Mouse (Mus musculus) midbrain, postnatal 0 days (tissue): ENCODE measurements at regions not wholly inside any gene's neighbourhood (a gene's known extent, or its start where the extent isn't known, plus 50 kb on each side); places are given as distances from the start of the nearest gene placed in this dataset.

Experiments used
- ATAC-seq: fragments of 200-750 bp; cut with Nextera tagmentation; 2 replicates; pipeline ENCODE4 v1.8.0; 2017; ENCODE audit warnings: moderate number of reproducible peaks, mild to moderate bottlenecking, moderate TSS enrichment, moderate library complexity; ENCODE audit not compliant: low FRiP score
- DNase-seq: peaks from one replicate; pipeline ENCODE4 v3.0.0-alpha.2; 2015; ENCODE audit warnings: low spot score
- H3K27ac ChIP-seq: fragments of 300-500 bp; sonication (generic); 2 replicates; pipeline ENCODE4 v1.5.1; 2014; ENCODE audit warnings: low read depth, mild to moderate bottlenecking, low read length, mixed read lengths
- H3K27me3 ChIP-seq: fragments of 300-500 bp; sonication (generic); 2 replicates; pipeline ENCODE4 v1.6.1; 2014; ENCODE audit warnings: low read length, control low read depth, mixed read lengths; ENCODE audit not compliant: insufficient read depth
- H3K36me3 ChIP-seq: fragments of 300-500 bp; sonication (generic); 2 replicates; pipeline ENCODE4 v1.6.1; 2014; ENCODE audit warnings: low read length, control low read depth, mixed read lengths; ENCODE audit not compliant: insufficient read depth
- H3K4me1 ChIP-seq: fragments of 300-500 bp; sonication (generic); 2 replicates; pipeline ENCODE4 v1.6.1; 2014; ENCODE audit warnings: mild to moderate bottlenecking, control low read depth, antibody characterized with exemption, low read length, mixed read lengths; ENCODE audit not compliant: insufficient read depth
- H3K4me2 ChIP-seq: fragments of 300-500 bp; sonication (generic); 2 replicates; pipeline ENCODE4 v1.6.1; 2014; ENCODE audit warnings: low read depth, mild to moderate bottlenecking, low read length, mixed read lengths; ENCODE audit not compliant: poor library complexity, severe bottlenecking
- H3K4me3 ChIP-seq: fragments of 300-500 bp; sonication (generic); 2 replicates; pipeline ENCODE4 v1.5.1; 2014; ENCODE audit warnings: low read depth, mild to moderate bottlenecking, low read length, moderate library complexity
- H3K9ac ChIP-seq: fragments of 300-500 bp; sonication (generic); replicated peaks from 2 replicates; pipeline ENCODE4 v1.6.1; 2014; ENCODE audit warnings: mild to moderate bottlenecking, low read length, moderate library complexity, mixed read lengths; ENCODE audit not compliant: poor library complexity, severe bottlenecking
- H3K9me3 ChIP-seq: fragments of 300-500 bp; sonication (generic); 2 replicates; pipeline ENCODE4 v1.6.1; 2016; ENCODE audit warnings: low read length, control low read depth
- CTCF ChIP-seq: IDR thresholded peaks from 2 replicates; pipeline ENCODE4 v1.5.1; 2016; ENCODE audit warnings: antibody characterized with exemption, mild to moderate bottlenecking
- WGBS: fragments of 180-500 bp; shearing (Covaris S2); extraction: QIAGEN DNeasy Blood & Tissue Kit; methylation state at CpG from one replicate; pipeline ENCODE4 v1.1.7; 2014; 5-methylcytosine and 5-hydroxymethylcytosine counted together

GRCm38 (mm10) chr2:137574845-137575449 lies 458.5 kb upstream of the Jag1 start:
- no peaks in the 10 kb centered on the region for H3K4me1 ChIP-seq
- no peak for TF ChIP-seq CTCF
- WGBS: 60% methylated on average over 4 of the region's 4 CpGs
- H3K9me3 ChIP-seq: no peaks in the 10 kb centered on the region
- no peak overlapping the region for H3K27ac ChIP-seq
- no peak overlapping the region for H3K4me3 ChIP-seq
- peak; percentile 22 for DNase-seq
- no peaks in the 10 kb centered on the region for H3K27me3 ChIP-seq
- no peak overlapping the region for H3K4me2 ChIP-seq
- H3K36me3 ChIP-seq: no peaks in the 10 kb centered on the region
- no peak overlapping the region for H3K9ac ChIP-seq
- ATAC-seq: no peak

- H3K4me2 ChIP-seq: no peak overlapping the region
Measured at GRCm38 (mm10) chr2:137571146-137571545, 454.7 kb upstream of the Jag1 start.

GRCm38 (mm10) chr2:137566619-137567018 lies 450.2 kb upstream of the Jag1 start:
- 95% methylated on average over 3 of the region's 3 CpGs for WGBS
- Histone ChIP-seq H3K4me3 (no peak overlapping the region), H3K9me3 (no peaks in the 10 kb centered on the region), H3K36me3 (no peaks in the 10 kb centered on the region), H3K4me1 (no peaks in the 10 kb centered on the region), H3K4me2 (no peak overlapping the region), H3K9ac (no peak overlapping the region), H3K27ac (no peak overlapping the region), H3K27me3 (no peaks in the 10 kb centered on the region)
- TF ChIP-seq CTCF: no peak
- DNase-seq (no peak), ATAC-seq (no peak)

More at GRCm38 (mm10) chr2:137571146-137571545, 454.7 kb upstream of the Jag1 start:
- TF ChIP-seq CTCF: no peak
- Histone ChIP-seq H3K36me3 (no peaks in the 10 kb centered on the region), H3K9me3 (no peaks in the 10 kb centered on the region), H3K9ac (no peak overlapping the region), H3K4me1 (no peaks in the 10 kb centered on the region), H3K27ac (no peak overlapping the region), H3K4me3 (no peak overlapping the region), H3K27me3 (no peaks in the 10 kb centered on the region)
- DNase-seq: no peak
- 96% methylated on average over 1 of the region's 1 CpGs for WGBS
- no peak for ATAC-seq

- H3K9ac ChIP-seq: no peak overlapping the region
- ATAC-seq: no peak
- H3K9me3 ChIP-seq: no peaks in the 10 kb centered on the region
- 82% methylated on average over 5 of the region's 5 CpGs for WGBS
- TF ChIP-seq CTCF: no peak
- no peak overlapping the region for H3K27ac ChIP-seq
- H3K4me3 ChIP-seq: no peak overlapping the region
- no peaks in the 10 kb centered on the region for H3K4me1 ChIP-seq
- DNase-seq: no peak
- no peak overlapping the region for H3K4me2 ChIP-seq
- H3K36me3 ChIP-seq: no peaks in the 10 kb centered on the region
- H3K27me3 ChIP-seq: no peaks in the 10 kb centered on the region
Measured at GRCm38 (mm10) chr2:137564064-137564624, 447.7 kb upstream of the Jag1 start.

- no peak overlapping the region for H3K4me3 ChIP-seq
- H3K27ac ChIP-seq: no peak overlapping the region
- H3K36me3 ChIP-seq: no peaks in the 10 kb centered on the region
- H3K27me3 ChIP-seq: no peaks in the 10 kb centered on the region
- peak; percentile 15; the same call in 1 of the 2 replicates for TF ChIP-seq CTCF
- peak; percentile 80 for ATAC-seq
- H3K9me3 ChIP-seq: no peaks in the 10 kb centered on the region
- H3K9ac ChIP-seq: no peak overlapping the region
- 18% methylated on average over 4 of the region's 4 CpGs for WGBS
- no peaks in the 10 kb centered on the region for H3K4me1 ChIP-seq
- no peak for DNase-seq
- H3K4me2 ChIP-seq: no peak overlapping the region
Measured at GRCm38 (mm10) chr2:137560366-137560765, 443.9 kb upstream of the Jag1 start.

GRCm38 (mm10) chr2:137553871-137554270 lies 437.4 kb upstream of the Jag1 start:
- no peaks in the 10 kb centered on the region for H3K4me1 ChIP-seq
- DNase-seq: no peak

More at GRCm38 (mm10) chr2:137553871-137554270, 437.4 kb upstream of the Jag1 start:
- 98% methylated on average over 2 of the region's 2 CpGs for whole genome bisulfite sequencing
- H3K27me3 ChIP-seq: no peaks in the 10 kb centered on the region
- no peak overlapping the region for H3K9ac ChIP-seq
- H3K4me2 ChIP-seq: no peak overlapping the region
- no peaks in the 10 kb centered on the region for H3K36me3 ChIP-seq
- H3K9me3 ChIP-seq: no peaks in the 10 kb centered on the region
- H3K27ac ChIP-seq: no peak overlapping the region
- no peak for ATAC-seq
- TF ChIP-seq CTCF: no peak
- no peak overlapping the region for H3K4me3 ChIP-seq
